Mouse (Mus musculus) lung, adult 2 months (tissue): Measurements from ENCODE around the gene Col25a1.
A peak's percentile ranks its signal among the peaks of the same experiment; 100 is the strongest.

Experiments
- CTCF ChIP-seq: fragments of 200-500 bp; IDR thresholded peaks from 2 replicates; pipeline ENCODE4 v1.5.1; 2011; ENCODE audit warnings: mild to moderate bottlenecking, low read length, control low read depth; ENCODE audit not compliant: insufficient read depth
- POLR2A ChIP-seq: fragments of 200-500 bp; IDR thresholded peaks from 2 replicates; pipeline ENCODE4 v1.6.1; 2011; ENCODE audit warnings: low read depth, mild to moderate bottlenecking, control low read depth, low read length, borderline replicate concordance; ENCODE audit errors: extremely low read depth

DNA sequence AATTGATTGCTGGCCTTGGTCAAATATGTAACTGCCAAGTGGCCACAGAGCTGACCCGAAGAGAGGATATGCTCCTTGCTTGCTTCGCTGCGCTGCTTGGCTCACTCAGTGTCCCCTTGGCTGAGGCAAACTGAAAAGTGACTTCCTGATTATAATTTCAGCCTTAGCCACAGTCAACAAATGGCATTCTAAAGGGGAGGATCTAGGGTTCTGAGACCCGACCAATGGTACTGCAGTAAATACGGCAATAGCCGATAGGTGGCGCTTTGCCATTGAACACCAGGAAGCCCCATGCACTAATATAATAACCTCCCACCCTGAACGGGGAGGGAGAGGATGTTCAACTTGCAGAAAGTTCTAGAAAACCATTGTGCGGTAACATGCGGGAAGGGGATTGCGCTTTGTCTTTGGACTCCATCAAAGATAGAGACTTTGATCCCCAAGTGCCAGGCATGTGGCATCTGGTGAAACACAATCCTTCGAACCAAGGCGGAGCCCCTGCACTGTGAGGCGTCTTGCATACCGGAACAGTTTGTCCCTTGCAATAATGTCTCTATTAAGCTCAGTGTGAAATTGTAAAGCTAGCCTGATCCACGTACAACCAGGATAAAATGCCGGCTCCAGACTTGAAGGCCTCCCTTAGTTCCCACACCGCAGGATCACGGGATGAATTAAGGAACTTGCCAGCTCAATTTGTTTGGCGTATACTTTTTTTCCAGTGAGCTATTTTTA, 363.5 kb downstream of the Col25a1 start:
- TF ChIP-seq CTCF: 0 out of 2 replicates have a peak, but pooled peaks have one; percentile 12
- TF ChIP-seq POLR2A: no peak
